Mouse (Mus musculus): ENCODE measurements around the gene Hist1h3h. TPM values are rescaled to one million over a fixed set of nuclear protein-coding genes. Genes with fewer than 3 reads are reported as not detected.

The Hist1h3h gene
- total RNA-seq, 2 experiments from 2014 or later: 508 to 651 TPM

Small RNAs within 50 kb of the gene (microRNA-seq; reads per million reads assigned to microRNA genes)
- gene Gm44357 (not detected), gene Gm44367 (not detected), gene Gm44454 (not detected)

Other genes starting within 250 kb of the Hist1h3h start
- gene Nkapl, start 249.2 kb upstream of the Hist1h3h start, total RNA-seq (2021): under 1 TPM; 0.41 to 0.81 TPM
- 1 to 10 TPM; 1.2 to 1.5 TPM for gene Zkscan4, start 238.8 kb upstream of the Hist1h3h start, total RNA-seq (2021)
- gene Gm10065, start 238.2 kb upstream of the Hist1h3h start, total RNA-seq (2021): not detected
- 10 to 100 TPM; 10.2 to 12.5 TPM for gene AK157302, start 222.4 kb upstream of the Hist1h3h start, total RNA-seq (2021)
- gene Gm11273, start 216.2 kb upstream of the Hist1h3h start, total RNA-seq (2021): 10 to 100 TPM; 76.0 to 91.1 TPM
- 10 to 100 TPM; 15.0 to 15.6 TPM for gene Zkscan8, start 186.5 kb upstream of the Hist1h3h start, total RNA-seq (2021)
- gene Olfr1366, start 174.9 kb upstream of the Hist1h3h start, total RNA-seq (2021): not detected
- gene Olfr1535, start 157.8 kb upstream of the Hist1h3h start, total RNA-seq (2021): not detected
- not detected for gene Olfr1364, start 135.9 kb upstream of the Hist1h3h start, total RNA-seq (2021)
- gene Olfr1362, start 103.6 kb upstream of the Hist1h3h start, total RNA-seq (2021): not detected
- not detected for gene Olfr11, start 75.1 kb upstream of the Hist1h3h start, total RNA-seq (2021)
- gene Olfr1361, start 54.3 kb upstream of the Hist1h3h start, total RNA-seq (2021): not detected
- gene Olfr1360, start 40.3 kb upstream of the Hist1h3h start, total RNA-seq (2021): not detected
- gene Olfr1359, start 19.5 kb upstream of the Hist1h3h start, total RNA-seq (2021): not detected
- 100 to 1,000 TPM; 362 to 482 TPM for gene Hist1h2bl, start 1.5 kb upstream of the Hist1h3h start, total RNA-seq (2021)
- 100 to 1,000 TPM; 297 to 368 TPM for gene Hist1h2ai, start 1.2 kb upstream of the Hist1h3h start, total RNA-seq (2021)
- gene Hist1h2bm, start 4.4 kb downstream of the Hist1h3h start, total RNA-seq (2021): 100 to 1,000 TPM; 101 to 150 TPM
- 10 to 100 TPM; 70.8 to 87.9 TPM for gene Hist1h4j, start 17.4 kb downstream of the Hist1h3h start, total RNA-seq (2021)
- gene Hist1h4k, start 32.8 kb downstream of the Hist1h3h start, total RNA-seq (2021): 1,000 to 10,000 TPM in 1 of 2 experiments, 100 to 1,000 TPM in 1; 854 to 1,164 TPM
- 100 to 1,000 TPM; 131 to 185 TPM for gene Hist1h2ak, start 36.2 kb downstream of the Hist1h3h start, total RNA-seq (2021)
- 100 to 1,000 TPM; 211 to 286 TPM for gene Hist1h2bn, start 36.5 kb downstream of the Hist1h3h start, total RNA-seq (2021)
- gene Hist1h1b, start 63.0 kb downstream of the Hist1h3h start, total RNA-seq (2021): 100 to 1,000 TPM; 246 to 294 TPM
- 100 to 1,000 TPM; 398 to 496 TPM for gene Hist1h3i, start 65.7 kb downstream of the Hist1h3h start, total RNA-seq (2021)
- 100 to 1,000 TPM in 1 of 2 experiments, 10 to 100 TPM in 1; 82.7 to 102 TPM for gene Hist1h2an, start 69.6 kb downstream of the Hist1h3h start, total RNA-seq (2021)
- 100 to 1,000 TPM; 143 to 201 TPM for gene Hist1h2bp, start 69.8 kb downstream of the Hist1h3h start, total RNA-seq (2021)
- gene Hist1h2bq, start 92.5 kb downstream of the Hist1h3h start, total RNA-seq (2021): 100 to 1,000 TPM; 278 to 369 TPM
- 100 to 1,000 TPM; 431 to 590 TPM for gene Hist1h2ao, start 92.8 kb downstream of the Hist1h3h start, total RNA-seq (2021)
- 100 to 1,000 TPM; 582 to 750 TPM for gene Hist1h4m, start 94.1 kb downstream of the Hist1h3h start, total RNA-seq (2021)
- 100 to 1,000 TPM in 1 of 2 experiments, 10 to 100 TPM in 1; 93.9 to 147 TPM for gene Hist1h4n, start 114.5 kb downstream of the Hist1h3h start, total RNA-seq (2021)
- gene Hist1h2ap, start 115.8 kb downstream of the Hist1h3h start, total RNA-seq (2021): 100 to 1,000 TPM; 215 to 300 TPM
- 100 to 1,000 TPM; 275 to 365 TPM for gene Hist1h2br, start 116.1 kb downstream of the Hist1h3h start, total RNA-seq (2021)
- 1 to 10 TPM; 1.4 to 2.6 TPM for gene Zfp184, start 227.4 kb downstream of the Hist1h3h start, total RNA-seq (2021)

All from gastrocnemius, postnatal 4 days (tissue).